ENCODE assay signal across 8 mouse cellular contexts in the genomic region with DNA sequence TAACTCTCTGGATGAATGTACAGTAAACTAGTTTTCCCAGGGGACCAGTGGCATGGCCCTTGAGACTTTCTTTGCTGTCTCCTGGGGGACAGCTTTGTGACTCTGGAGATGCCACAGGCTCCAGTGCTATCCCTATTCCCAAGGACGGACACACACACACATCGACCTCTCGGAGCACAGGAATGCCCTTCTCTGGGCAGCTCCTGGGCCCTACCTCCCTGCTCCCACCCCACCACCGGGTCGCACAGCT. TPM values are rescaled to one million over a fixed set of nuclear protein-coding genes. Genes with fewer than 3 reads are reported as not detected.
DNase-seq lines count a peak whose midpoint lies in the region; ATAC-seq and TF ChIP-seq lines count a peak whose summit lies in the region.

No protein-coding gene starts in this region.

- no peak overlapping the region for H3K27ac ChIP-seq in spleen, adult 2 months (ENCODE audit: insufficient read depth, low read length)
- peak overlapping the region; percentile 87; the same call in 1 of the 2 replicates for H3K27ac ChIP-seq in limb, embryonic 15.5 days
- peak overlapping the region; percentile 89 for H3K27ac ChIP-seq in stomach, embryonic 16.5 days (ENCODE audit: low read length)

- peaks cover 9% of the 10 kb centered on the region; the same call in 1 of the 2 replicates for H3K27me3 ChIP-seq in spleen, adult 2 months (ENCODE audit: control insufficient read depth, insufficient read depth, low read length)
- no peaks in the 10 kb centered on the region for H3K27me3 ChIP-seq in limb, embryonic 15.5 days
- H3K27me3 ChIP-seq in stomach, embryonic 16.5 days (ENCODE audit: control insufficient read depth, insufficient read depth, low read length) = no peaks in the 10 kb centered on the region

- no peak for TF ChIP-seq CTCF in spleen, adult 2 months (IDR thresholded peaks at IDR 0.05; ENCODE audit: extremely low read depth, insufficient read depth, insufficient read length, insufficient replicate concordance)

- H3K9me3 ChIP-seq in limb, embryonic 15.5 days = no peaks in the 10 kb centered on the region
- no peaks in the 10 kb centered on the region for H3K9me3 ChIP-seq in stomach, embryonic 16.5 days (replicated peaks; ENCODE audit: control insufficient read depth, low read length)

- peak; percentile 15 for DNase-seq in cerebellum, adult 9-10 months
- DNase-seq in cerebellum, adult 8-10 months = no peak
- no peak for DNase-seq in spleen, adult 2 months (ENCODE audit: low read depth in 1 of 2, low spot score in 2 of 2)
- no peak for DNase-seq in spleen, adult 12 weeks (ENCODE audit: low spot score)
- DNase-seq in thymus, postnatal 36 days = no peak
- no peak for DNase-seq in cerebellum, postnatal 10 days

- WGBS in spleen, adult 2 months = 3% methylated on average over 5 of the region's 5 CpGs
- WGBS in limb, embryonic 15.5 days = under 1% methylated on average over 5 of the region's 5 CpGs
- WGBS in stomach, embryonic 16.5 days = 0% methylated on average over 5 of the region's 5 CpGs

- no peaks in the 10 kb centered on the region for H3K36me3 ChIP-seq in spleen, adult 2 months (ENCODE audit: control insufficient read depth, insufficient read depth, low read length)
- H3K36me3 ChIP-seq in limb, embryonic 15.5 days = no peaks in the 10 kb centered on the region; the same call in 1 of the 2 replicates
- H3K36me3 ChIP-seq in stomach, embryonic 16.5 days (ENCODE audit: control insufficient read depth, insufficient read depth, low read length) = peaks cover 3% of the 10 kb centered on the region; the same call in 1 of the 2 replicates

- no peaks in the 10 kb centered on the region; the same call in 1 of the 2 replicates for H3K4me1 ChIP-seq in spleen, adult 2 months (ENCODE audit: control insufficient read depth, insufficient read depth, insufficient read length)
- peaks cover 12% of the 10 kb centered on the region for H3K4me1 ChIP-seq in limb, embryonic 15.5 days
- peaks cover 9% of the 10 kb centered on the region; the same call in 1 of the 2 replicates for H3K4me1 ChIP-seq in stomach, embryonic 16.5 days (ENCODE audit: control insufficient read depth, insufficient read depth, low read length)

- ATAC-seq in limb, embryonic 15.5 days (ENCODE audit: insufficient number of reproducible peaks, low FRiP score, low TSS enrichment, low read depth) = no peak; the same call in 1 of the 2 replicates
- peak; percentile 78 for ATAC-seq in stomach, embryonic 16.5 days (ENCODE audit: insufficient read depth, low FRiP score)

- peak overlapping the region; percentile 88 for H3K4me2 ChIP-seq in limb, embryonic 15.5 days
- peak overlapping the region; percentile 81 for H3K4me2 ChIP-seq in stomach, embryonic 16.5 days (ENCODE audit: low read depth, low read length)

- no peak for TF ChIP-seq POLR2A in spleen, adult 2 months (IDR thresholded peaks at IDR 0.05; ENCODE audit: low read depth, low read length)

- peak overlapping the region; percentile 35; the same call in 1 of the 2 replicates for H3K4me3 ChIP-seq in spleen, adult 2 months (ENCODE audit: extremely low read depth, insufficient read depth, insufficient read length)
- H3K4me3 ChIP-seq in limb, embryonic 15.5 days = peak overlapping the region; percentile 80
- peak overlapping the region; percentile 86 for H3K4me3 ChIP-seq in stomach, embryonic 16.5 days (replicated peaks; ENCODE audit: low read length)

- peak overlapping the region; percentile 60 for H3K9ac ChIP-seq in limb, embryonic 15.5 days
- peak overlapping the region; percentile 90 for H3K9ac ChIP-seq in stomach, embryonic 16.5 days (ENCODE audit: low read length)

RNA-seq across cellular contexts. Expression of gene Tspan12, which starts 1.0 kb away (rescaled TPM):
- polyA plus RNA-seq in spleen, adult 2 months (2012; rRNA removed) = 0.89 and 1.4 TPM in 2 replicates
- polyA plus RNA-seq in limb, embryonic 15.5 days (2015; fragmentation: Nextera tagmentation; extraction: Ambion mirVana) = 28.2 and 34.9 TPM in 2 replicates
- 70.2 and 72.9 TPM in 2 replicates for polyA plus RNA-seq in stomach, embryonic 16.5 days (2015; fragmentation: Nextera tagmentation; extraction: Ambion mirVana)

Comparison
In these comparisons a context has a peak if more than half of its experiments do, and no peak if none do; other contexts are left out.
1. H3K4me3 ChIP-seq: peak in every context shown above with its lines; median percentile 86 in stomach, embryonic 16.5 days; 80 in limb, embryonic 15.5 days; 35 in spleen, adult 2 months.
2. RNA of gene Tspan12, which starts 1.0 kb away (polyA plus RNA-seq): 70.2 to 72.9 TPM in stomach, embryonic 16.5 days and 28.2 to 34.9 TPM in limb, embryonic 15.5 days; 0.89 to 1.4 TPM in spleen, adult 2 months; every median in the first group is over 10 times any median in the second.